ENCODE assay signal across 19 mouse cellular contexts in the genomic region with DNA sequence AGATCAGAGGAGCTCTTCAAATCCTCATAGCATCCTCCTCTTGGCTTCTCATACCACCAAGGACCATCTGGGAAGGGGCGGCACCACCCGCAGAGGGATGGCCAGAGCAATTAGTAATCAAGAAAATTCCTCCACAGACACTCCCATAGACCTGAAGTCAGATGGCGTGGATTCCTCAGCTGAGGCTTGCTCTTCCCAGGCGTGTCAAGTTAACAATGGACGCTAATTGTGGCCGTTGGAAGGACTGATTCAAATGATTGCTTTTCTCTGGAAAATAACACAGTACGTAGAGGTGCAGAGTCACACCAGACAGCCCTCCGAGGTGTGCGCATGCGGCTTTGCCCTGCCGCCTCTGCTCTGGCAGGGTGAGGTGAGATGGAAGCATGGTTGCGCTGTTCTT.
A peak's percentile ranks its signal among the peaks of the same experiment; 100 is the strongest.
DNase-seq lines count a peak whose midpoint lies in the region; ATAC-seq and TF ChIP-seq lines count a peak whose summit lies in the region.
"Had no signal": no experiment of that assay in that cellular context is flagged by ENCODE, and none has a peak within 500 bp of the region (broad histone marks: within the 10 kb centered on the region; RNA-seq: fewer than 3 reads in every experiment).

No protein-coding gene starts in this region.

- H3K4me2 ChIP-seq in forebrain, postnatal 0 days (ENCODE audit: low read depth) = no peak overlapping the region
- no peak overlapping the region for H3K4me2 ChIP-seq in forebrain, embryonic 16.5 days (ENCODE audit: low read length)
- H3K4me2 ChIP-seq in midbrain, postnatal 0 days (ENCODE audit: low read depth, low read length, poor library complexity, severe bottlenecking) = no peak overlapping the region
- H3K4me2 ChIP-seq: embryonic facial prominence, embryonic 13.5 days; forebrain, embryonic 13.5 days; hindbrain, embryonic 12.5 days had no signal

- no peak for TF ChIP-seq CTCF in forebrain, postnatal 0 days (IDR thresholded peaks at IDR 0.05; ENCODE audit: low read depth)
- no peak for TF ChIP-seq CTCF in brain, embryonic 14.5 days (IDR thresholded peaks at IDR 0.05; ENCODE audit: borderline replicate concordance, extremely low read depth, insufficient read depth, insufficient read length)
- no peak for TF ChIP-seq CTCF in midbrain, postnatal 0 days (IDR thresholded peaks at IDR 0.05)

- no peak overlapping the region for H3K4me3 ChIP-seq in forebrain, postnatal 0 days (ENCODE audit: low read depth, low read length)
- H3K4me3 ChIP-seq in forebrain, embryonic 16.5 days (replicated peaks; ENCODE audit: low read length) = no peak overlapping the region
- H3K4me3 ChIP-seq in ES-E14 (ENCODE audit: insufficient read depth in 1 of 2, low read depth in 1 of 2, low read length in 2 of 2, poor library complexity in 1 of 2, severe bottlenecking in 1 of 2) = no peak overlapping the region
- no peak overlapping the region for H3K4me3 ChIP-seq in midbrain, postnatal 0 days (ENCODE audit: low read depth, low read length)
- H3K4me3 ChIP-seq: embryonic facial prominence, embryonic 13.5 days; forebrain, embryonic 13.5 days; heart, embryonic 10.5 days; hindbrain, embryonic 12.5 days had no signal

- ATAC-seq in forebrain, postnatal 0 days = peak; percentile 23; the same call in 1 of the 2 replicates
- ATAC-seq in forebrain, embryonic 16.5 days = no peak
- ATAC-seq in midbrain, postnatal 0 days (ENCODE audit: low FRiP score) = no peak
- ATAC-seq: forebrain, embryonic 13.5 days; hindbrain, embryonic 16.5 days; inflammation-experienced regulatory T-cells, adult 6 months had no signal

- 73% methylated on average over 12 of the region's 12 CpGs for WGBS in forebrain, postnatal 0 days
- WGBS in forebrain, embryonic 16.5 days = 67% methylated on average over 12 of the region's 12 CpGs
- WGBS in midbrain, postnatal 0 days = 85% methylated on average over 12 of the region's 12 CpGs

- no peaks in the 10 kb centered on the region for H3K27me3 ChIP-seq in forebrain, postnatal 0 days (ENCODE audit: insufficient read depth, low read length)
- no peaks in the 10 kb centered on the region for H3K27me3 ChIP-seq in forebrain, embryonic 16.5 days (replicated peaks; ENCODE audit: control insufficient read depth, insufficient read depth, low read length)
- no peaks in the 10 kb centered on the region for H3K27me3 ChIP-seq in midbrain, postnatal 0 days (ENCODE audit: insufficient read depth, low read length)
- H3K27me3 ChIP-seq: embryonic facial prominence, embryonic 13.5 days; forebrain, embryonic 13.5 days; hindbrain, embryonic 12.5 days had no signal

- H3K4me1 ChIP-seq in forebrain, postnatal 0 days (ENCODE audit: insufficient read depth) = no peaks in the 10 kb centered on the region
- no peaks in the 10 kb centered on the region for H3K4me1 ChIP-seq in forebrain, embryonic 16.5 days (replicated peaks; ENCODE audit: control insufficient read depth, insufficient read depth, low read length)
- H3K4me1 ChIP-seq in ES-E14 (ENCODE audit: control insufficient read depth in 2 of 2, insufficient read depth in 2 of 2, low read length in 2 of 2, poor library complexity in 1 of 2) = no peaks in the 10 kb centered on the region
- no peaks in the 10 kb centered on the region for H3K4me1 ChIP-seq in midbrain, postnatal 0 days (ENCODE audit: insufficient read depth, low read length)
- H3K4me1 ChIP-seq: embryonic facial prominence, embryonic 13.5 days; forebrain, embryonic 13.5 days; heart, embryonic 10.5 days; hindbrain, embryonic 12.5 days had no signal

- H3K36me3 ChIP-seq in forebrain, postnatal 0 days (ENCODE audit: insufficient read depth) = no peaks in the 10 kb centered on the region
- H3K36me3 ChIP-seq in forebrain, embryonic 16.5 days (ENCODE audit: control insufficient read depth, insufficient read depth) = no peaks in the 10 kb centered on the region
- H3K36me3 ChIP-seq in ES-E14 (ENCODE audit: control insufficient read depth, insufficient read depth, low read length, poor library complexity, severe bottlenecking) = no peaks in the 10 kb centered on the region
- H3K36me3 ChIP-seq in midbrain, postnatal 0 days (ENCODE audit: insufficient read depth, low read length) = no peaks in the 10 kb centered on the region
- H3K36me3 ChIP-seq: embryonic facial prominence, embryonic 13.5 days; heart, embryonic 10.5 days; hindbrain, embryonic 12.5 days had no signal

- H3K27ac ChIP-seq in forebrain, postnatal 0 days (ENCODE audit: low read depth, low read length) = no peak overlapping the region
- no peak overlapping the region for H3K27ac ChIP-seq in forebrain, embryonic 16.5 days (ENCODE audit: low read length)
- H3K27ac ChIP-seq in ES-E14 (ENCODE audit: insufficient read depth, low read depth, low read length, poor library complexity, severe bottlenecking) = no peak overlapping the region
- H3K27ac ChIP-seq in midbrain, postnatal 0 days (ENCODE audit: low read depth, low read length) = no peak overlapping the region
- H3K27ac ChIP-seq: embryonic facial prominence, embryonic 13.5 days; forebrain, embryonic 13.5 days; heart, embryonic 10.5 days; hindbrain, embryonic 12.5 days had no signal

- H3K9ac ChIP-seq in forebrain, postnatal 0 days = no peak overlapping the region
- H3K9ac ChIP-seq in forebrain, embryonic 16.5 days (replicated peaks; ENCODE audit: low read depth, low read length) = no peak overlapping the region
- H3K9ac ChIP-seq in ES-E14 (ENCODE audit: insufficient read depth, low read depth, low read length, poor library complexity, severe bottlenecking) = no peak overlapping the region
- no peak overlapping the region for H3K9ac ChIP-seq in midbrain, postnatal 0 days (replicated peaks; ENCODE audit: low read length, poor library complexity, severe bottlenecking)
- H3K9ac ChIP-seq: embryonic facial prominence, embryonic 13.5 days; forebrain, embryonic 13.5 days; hindbrain, embryonic 12.5 days had no signal

- H3K9me3 ChIP-seq in forebrain, postnatal 0 days (ENCODE audit: low read length) = no peaks in the 10 kb centered on the region
- no peaks in the 10 kb centered on the region for H3K9me3 ChIP-seq in forebrain, embryonic 16.5 days (ENCODE audit: control insufficient read depth, low read length)
- H3K9me3 ChIP-seq in ES-E14 (ENCODE audit: control insufficient read depth, insufficient read depth, low read depth, low read length) = no peaks in the 10 kb centered on the region
- no peaks in the 10 kb centered on the region for H3K9me3 ChIP-seq in midbrain, postnatal 0 days (ENCODE audit: low read length)
- H3K9me3 ChIP-seq: embryonic facial prominence, embryonic 13.5 days; forebrain, embryonic 13.5 days; heart, embryonic 10.5 days; hindbrain, embryonic 12.5 days had no signal

- no peak for TF ChIP-seq POLR2A in brain, embryonic 14.5 days (IDR thresholded peaks at IDR 0.05; ENCODE audit: borderline replicate concordance, extremely low read depth, insufficient read depth, insufficient read length, poor library complexity, severe bottlenecking)

- in situ Hi-C loops in ES-E14 (cut with MboI; ENCODE audit: low sequenced_read_pairs in 2 of 2, unreplicated experiment in 2 of 2) = no loop called here

- no peak for DNase-seq in forebrain, postnatal 0 days
- peak; percentile 4 for DNase-seq in ES-E14 (ENCODE audit: low read depth, low spot score)
- peak; percentile 27 for DNase-seq in brain, embryonic 14.5 days (ENCODE audit: low read depth)
- peak; percentile 15 for DNase-seq in telencephalon, adult 2 months (ENCODE audit: low read depth, low spot score)
- no peak for DNase-seq in gastrocnemius, adult 18-20 months (ENCODE audit: low spot score)
- DNase-seq in midbrain, postnatal 0 days (ENCODE audit: low spot score) = no peak
- DNase-seq: adrenal gland, postnatal 10 days; cerebellum, adult 9-11 months; cerebellum, postnatal 36 days; gastrocnemius, postnatal 25 days; heart, postnatal 10 days; heart, postnatal 4 days had no signal

TF ChIP-seq in ES-E14, 5 proteins besides CTCF, POLR2A, EP300 and RAD21:
- TF ChIP-seq CHD2 (IDR thresholded peaks at IDR 0.05; ENCODE audit: low read depth, low read length) (no peak), ZNF384 (IDR thresholded peaks at IDR 0.05; ENCODE audit: low read depth, low read length) (no peak), MAFK (IDR thresholded peaks at IDR 0.05; ENCODE audit: insufficient read depth, low read depth, low read length) (no peak), ZC3H11A (IDR thresholded peaks at IDR 0.05; ENCODE audit: borderline replicate concordance, low read depth, low read length) (no peak), HCFC1 (IDR thresholded peaks at IDR 0.05; ENCODE audit: borderline replicate concordance, insufficient read depth, low read length) (no peak)

Comparison
In these comparisons a context has a peak if more than half of its experiments do, and no peak if none do; other contexts are left out.
1. DNase-seq: peak in ES-E14 (single experiment), brain, embryonic 14.5 days (single experiment) and telencephalon, adult 2 months (single experiment); none in forebrain, postnatal 0 days (single experiment), gastrocnemius, adult 18-20 months (single experiment) and midbrain, postnatal 0 days (single experiment).